Mouse (Mus musculus): ENCODE measurements around the gene Nav2.

Gene Nav2

DNA sequence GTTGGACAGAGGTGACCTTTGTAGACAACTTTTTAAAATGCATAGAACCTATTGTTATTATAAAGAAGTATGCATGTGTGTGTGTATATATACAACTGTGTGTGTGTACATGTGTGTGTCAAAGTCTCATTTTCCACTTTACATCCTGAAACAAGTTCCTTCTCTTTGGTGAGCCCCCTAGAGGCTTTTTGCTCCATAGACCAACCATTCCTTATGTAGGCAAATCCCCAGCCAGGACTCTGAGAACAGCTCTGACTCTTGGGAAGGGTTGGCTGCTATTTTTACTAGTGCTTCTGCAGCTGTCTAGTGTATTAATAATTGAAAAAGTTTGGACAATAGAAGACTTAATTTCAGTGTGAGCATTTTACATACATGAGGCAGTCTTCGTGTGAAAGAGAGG is 464.7 kb downstream of the Nav2 start:
- DNase-seq, result no peak

DNA sequence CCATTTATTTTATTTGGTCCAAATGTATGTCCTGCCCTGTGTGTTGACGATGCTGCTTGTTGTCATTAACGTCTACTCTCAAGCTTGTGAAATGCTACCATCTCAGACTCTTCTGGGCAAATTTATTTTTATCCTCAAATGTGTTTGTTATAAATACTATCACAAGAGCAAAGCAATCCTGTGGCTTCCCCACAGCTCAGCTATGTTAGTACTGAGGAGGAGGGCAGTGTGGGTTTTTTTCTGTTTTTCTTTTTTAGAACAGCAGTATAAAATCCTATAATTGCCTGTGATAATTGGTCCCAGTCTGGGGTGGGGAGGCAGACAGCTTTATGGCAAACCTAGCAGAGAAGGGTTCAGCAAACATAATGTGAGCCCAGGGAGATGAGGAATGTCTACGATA is 465.1 kb downstream of the Nav2 start:
- no peak for DNase-seq

DNA sequence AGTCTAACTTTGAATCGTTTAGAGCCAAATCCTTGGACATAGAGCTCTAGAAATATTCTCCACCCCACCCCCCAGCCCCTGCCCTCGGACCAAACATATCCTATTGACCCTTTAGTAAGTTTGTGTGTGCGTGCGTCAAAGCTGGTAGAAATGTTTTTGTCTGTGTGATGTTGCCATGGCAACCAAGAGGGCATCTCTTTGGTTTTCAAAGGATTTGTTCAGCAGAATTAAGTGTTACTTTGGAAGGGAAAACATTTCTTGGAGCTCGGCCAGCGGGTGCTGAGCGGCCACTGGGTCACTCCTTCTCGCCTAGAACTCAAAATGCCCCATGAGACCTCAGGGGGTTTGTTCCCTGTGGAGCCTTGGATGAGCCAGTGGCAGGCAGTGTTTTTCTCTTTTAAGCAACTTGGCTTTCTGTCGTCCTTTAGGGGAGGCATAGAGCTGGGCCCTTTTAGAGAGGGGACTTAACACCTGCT is 467.0 kb downstream of the Nav2 start:
- DNase-seq, result no peak

DNA sequence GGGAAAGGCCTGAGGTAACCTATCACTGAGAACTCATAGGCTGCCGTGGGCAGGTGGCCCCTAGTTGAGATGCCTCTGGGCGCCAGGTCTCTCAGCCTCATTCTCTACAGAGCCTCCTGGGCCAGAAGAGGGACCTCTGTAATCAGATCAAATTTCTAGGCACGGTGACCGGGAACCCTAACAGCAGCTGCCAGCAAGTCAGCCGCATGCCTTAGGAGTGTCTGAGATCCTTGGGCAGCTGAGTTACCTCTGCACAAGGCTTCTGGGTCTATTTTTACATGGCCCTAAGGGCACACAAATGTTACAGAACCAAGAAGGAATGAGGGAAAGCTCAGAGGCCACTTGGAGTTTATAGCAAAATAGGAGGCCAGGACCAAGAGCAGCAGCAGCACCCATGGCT is 470.1 kb downstream of the Nav2 start:
- DNase-seq, result no peak

DNA sequence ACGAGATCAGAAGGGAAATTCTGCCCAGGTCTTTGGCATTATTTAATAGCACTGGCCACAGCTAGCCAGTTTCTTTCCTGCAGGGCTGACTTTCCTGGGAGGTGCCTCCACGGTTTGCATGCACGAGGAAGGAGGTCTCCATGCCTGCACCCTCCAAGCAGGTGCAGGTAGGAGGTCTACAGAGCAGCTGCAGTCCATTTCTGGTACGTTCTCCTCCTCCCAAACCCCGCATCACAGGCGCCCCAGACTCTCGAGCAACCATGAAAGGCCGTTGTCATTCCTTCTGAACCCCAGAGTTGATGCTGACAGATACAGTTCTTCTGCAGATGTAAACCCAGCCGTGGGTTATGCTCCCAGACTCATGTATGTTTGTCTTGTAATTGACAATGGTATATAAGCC is 472.4 kb downstream of the Nav2 start:
- DNase-seq, result no peak

DNA sequence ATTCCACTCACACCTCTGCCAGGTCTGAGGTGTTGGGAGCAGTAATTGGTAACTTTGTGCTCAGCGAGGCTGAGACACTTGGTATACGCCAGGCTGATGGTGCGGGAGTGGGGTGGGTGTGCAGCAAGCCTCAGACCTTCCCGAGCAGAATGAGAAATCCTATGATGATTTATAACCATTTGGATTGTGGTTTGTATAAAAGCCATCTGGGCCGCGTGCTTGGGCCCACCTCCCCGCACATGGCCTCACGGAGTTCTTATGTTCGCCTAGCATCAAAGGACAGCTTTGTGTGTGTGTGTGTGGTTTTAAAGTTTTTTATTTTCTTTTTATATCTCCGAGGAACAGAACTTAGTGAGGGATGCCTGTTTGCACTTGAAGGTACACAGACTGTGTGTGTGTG is 474.4 kb downstream of the Nav2 start:
- no peak for DNase-seq

DNA sequence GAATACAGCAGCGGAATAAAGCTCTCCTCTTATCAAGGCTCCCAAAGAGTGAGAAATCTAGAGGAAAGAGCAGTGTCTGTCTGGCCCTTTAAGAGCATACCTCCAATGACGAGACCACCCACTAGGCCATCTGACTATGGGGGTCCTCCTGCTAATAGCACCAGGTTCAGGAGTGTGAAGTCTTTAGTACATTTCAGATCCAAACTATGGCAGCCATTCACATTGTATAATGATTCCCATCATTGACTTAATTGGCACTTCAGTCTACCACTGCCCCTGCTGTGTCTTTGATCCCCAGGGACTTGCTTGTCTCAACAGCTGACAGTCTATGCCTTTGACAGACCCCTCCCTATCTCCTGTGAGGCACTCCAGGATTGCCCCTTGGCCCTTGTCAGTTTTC is 479.6 kb downstream of the Nav2 start:
- DNase-seq, result no peak

DNA sequence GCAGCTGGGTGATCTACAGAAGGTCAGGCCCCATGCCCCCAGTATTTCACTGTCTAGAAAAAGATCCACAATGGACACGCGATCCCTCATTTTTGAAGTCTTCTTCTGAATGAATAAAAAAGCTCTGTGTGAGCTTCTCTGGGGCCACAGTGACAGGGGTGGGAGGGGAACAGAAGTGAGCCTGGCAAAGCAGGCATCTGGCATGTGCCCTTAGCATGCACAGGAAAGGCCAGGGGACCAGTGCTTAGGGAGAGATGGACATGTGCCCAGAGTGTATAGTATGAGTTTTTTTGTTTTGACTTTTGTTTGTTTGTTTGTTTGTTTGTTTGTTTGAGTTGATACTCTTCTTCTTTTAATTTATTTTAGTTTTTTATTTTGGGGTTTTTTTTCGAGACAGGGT is 481.8 kb downstream of the Nav2 start:
- DNase-seq, result no peak

DNA sequence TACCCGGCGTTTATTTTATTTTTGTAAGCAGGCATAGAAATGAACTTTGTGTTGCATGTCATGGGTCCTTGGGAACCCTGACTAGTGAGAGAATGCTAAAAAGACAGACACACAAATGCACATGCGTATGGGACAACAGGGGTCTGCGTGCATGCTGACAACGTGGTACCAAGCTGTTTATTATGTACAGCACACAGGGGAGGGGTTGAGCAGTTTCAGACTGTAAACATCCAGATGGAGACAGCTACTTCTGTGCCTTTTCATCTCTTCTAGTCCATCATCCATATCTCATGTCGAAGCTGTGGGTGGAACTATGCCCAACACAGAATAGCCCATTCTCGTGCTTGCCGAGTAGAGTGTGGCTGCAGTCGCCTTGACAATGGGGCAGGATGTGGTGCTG is 482.3 kb downstream of the Nav2 start:
- no peak for DNase-seq

DNA sequence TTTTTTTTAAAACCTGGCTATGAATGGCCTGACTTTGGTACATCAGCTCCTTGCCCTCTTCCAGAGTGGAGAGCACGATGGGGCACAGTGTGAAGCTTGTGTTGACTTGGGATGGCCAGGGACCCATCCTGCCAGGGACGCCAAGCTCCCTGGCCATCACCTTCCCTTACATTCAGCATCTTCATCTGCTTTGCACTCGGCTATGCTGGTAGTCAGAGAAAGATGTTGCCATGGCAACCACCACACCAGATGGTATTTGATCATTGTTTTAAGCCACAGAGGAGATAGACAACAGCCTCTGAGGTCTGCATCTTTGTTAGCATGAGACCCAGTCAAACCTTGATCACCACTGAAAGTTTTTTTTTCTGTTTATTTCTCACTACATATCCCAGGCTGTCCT is 483.7 kb downstream of the Nav2 start:
- DNase-seq, result peak; percentile 74

DNA sequence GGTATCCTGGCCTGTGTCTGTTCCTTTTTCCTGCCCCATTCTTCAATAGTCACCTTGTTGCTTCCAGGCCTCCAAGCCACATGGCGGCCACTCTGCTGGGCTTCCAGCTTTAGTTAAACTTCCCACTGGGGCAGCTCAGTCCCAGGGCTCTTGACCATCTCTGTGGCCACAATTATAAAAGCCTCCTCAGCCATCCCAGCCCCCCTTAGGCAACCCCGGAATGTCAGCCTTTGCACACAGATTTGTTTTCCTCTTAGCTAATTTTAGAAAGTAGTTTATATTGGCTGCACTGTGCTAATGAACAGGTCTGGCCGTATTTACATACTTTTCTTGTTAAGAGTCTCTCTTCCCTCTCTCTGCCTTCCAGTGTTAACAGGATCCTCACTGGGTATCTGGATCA is 484.3 kb downstream of the Nav2 start:
- no peak for DNase-seq

DNA sequence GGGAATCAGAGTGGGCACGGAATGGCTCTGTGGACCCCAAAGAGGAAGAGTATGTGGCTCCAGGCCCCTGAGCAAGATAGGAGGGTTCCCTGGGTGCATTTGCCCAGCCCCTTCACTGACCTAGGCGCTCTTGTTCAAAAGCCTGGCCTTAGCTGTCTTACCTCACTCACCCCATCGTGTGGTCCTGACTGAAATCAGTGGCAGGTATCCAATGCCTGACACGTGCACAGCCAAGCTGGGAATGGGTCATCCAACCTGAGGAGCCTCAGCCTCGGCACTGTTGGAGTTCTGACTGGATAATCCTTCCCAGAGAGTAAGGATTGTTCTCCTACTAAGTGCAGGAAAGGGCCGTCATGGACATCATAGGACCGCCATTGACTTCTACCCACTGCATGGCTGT is 485.3 kb downstream of the Nav2 start:
- DNase-seq, result no peak

DNA sequence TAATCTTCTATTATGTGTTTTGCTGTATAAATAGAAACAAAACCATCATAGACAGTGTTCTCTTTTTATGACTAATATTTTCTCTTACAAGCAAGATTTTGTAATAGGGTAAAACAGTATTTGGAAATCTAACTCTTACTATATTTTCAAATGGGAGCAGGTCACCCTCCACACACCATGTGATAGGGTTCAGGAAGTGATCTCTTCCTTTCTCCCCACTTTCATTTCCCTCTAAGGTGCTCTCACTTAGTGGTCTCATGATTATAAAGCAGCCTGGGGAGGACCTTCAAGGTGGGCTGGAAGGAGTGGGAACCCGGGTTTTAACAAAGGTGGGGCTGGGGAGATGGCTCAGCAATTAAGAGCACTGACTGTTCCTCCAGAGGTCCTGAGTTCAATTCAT is 487.7 kb downstream of the Nav2 start:
- no peak for DNase-seq

DNA sequence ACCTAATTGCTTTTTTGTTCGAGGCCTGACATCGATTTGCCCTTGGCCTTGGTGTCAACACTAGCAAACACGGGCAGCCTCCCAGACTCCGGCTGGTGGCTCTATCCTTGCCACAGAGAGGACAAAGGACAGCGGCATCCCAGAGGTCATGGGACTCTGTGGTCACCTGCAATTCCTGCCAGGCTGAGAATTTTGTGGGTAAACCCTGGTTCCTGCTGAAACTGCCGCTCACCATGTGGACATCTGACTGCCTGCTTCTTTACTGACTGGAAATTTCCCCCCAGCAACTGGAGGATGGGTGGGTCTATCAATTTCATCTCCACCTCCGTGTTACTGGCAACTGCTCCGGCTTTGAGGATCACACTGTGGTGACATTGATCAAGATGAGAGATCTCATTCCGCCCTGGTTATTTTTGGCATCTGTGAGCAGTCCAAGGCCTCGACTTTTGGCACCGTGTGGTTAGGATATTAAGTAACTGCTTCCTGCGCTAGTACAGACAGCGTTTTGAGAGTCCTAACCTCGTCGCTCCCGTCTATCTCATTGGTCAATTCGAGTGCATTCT is 489.0 kb downstream of the Nav2 start:
- no peak for DNase-seq

DNA sequence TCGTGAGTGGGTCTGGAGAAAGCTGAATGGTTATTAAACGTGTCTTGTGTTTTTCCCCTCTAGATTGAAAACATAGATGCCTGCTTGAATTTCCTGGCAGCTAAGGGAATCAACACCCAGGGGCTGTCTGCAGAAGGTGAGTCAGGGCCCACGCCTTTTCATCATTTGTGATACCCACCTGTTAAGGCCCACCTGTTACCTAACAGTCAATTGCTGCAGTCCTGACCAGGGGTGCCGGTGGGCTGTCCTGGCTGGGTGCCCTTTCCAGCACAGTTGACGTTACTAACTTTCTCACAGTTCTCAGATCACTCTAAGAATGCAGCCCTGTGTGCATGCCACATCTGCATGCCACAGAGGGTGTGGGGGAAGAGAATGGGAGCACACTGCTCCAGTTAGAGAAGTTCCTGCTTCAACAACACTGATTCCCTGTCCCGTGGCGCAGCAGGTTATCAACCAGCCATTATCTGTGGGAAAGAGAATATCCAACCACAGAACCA is 489.6 kb downstream of the Nav2 start:
- no peak for DNase-seq

DNA sequence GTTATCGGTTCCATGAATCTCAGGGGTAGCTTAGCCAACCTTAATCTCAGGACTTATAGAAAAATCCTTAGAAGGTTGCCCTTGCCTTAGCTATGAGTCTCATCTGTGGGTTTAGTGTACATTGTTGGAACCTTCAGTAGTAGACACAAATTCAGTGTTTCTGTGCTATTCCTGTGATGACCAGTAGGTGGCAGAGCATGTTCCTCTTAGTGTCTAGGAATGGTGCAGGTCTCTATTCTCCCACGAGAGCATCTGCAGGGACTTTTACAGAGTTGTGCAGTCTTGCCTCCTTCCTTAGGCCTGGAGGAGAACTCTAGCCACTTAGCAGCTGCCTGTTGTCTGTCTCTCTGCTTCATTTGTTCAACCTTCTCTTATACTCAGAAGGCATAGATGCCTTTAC is 490.8 kb downstream of the Nav2 start:
- peak; percentile 72 for DNase-seq

DNA sequence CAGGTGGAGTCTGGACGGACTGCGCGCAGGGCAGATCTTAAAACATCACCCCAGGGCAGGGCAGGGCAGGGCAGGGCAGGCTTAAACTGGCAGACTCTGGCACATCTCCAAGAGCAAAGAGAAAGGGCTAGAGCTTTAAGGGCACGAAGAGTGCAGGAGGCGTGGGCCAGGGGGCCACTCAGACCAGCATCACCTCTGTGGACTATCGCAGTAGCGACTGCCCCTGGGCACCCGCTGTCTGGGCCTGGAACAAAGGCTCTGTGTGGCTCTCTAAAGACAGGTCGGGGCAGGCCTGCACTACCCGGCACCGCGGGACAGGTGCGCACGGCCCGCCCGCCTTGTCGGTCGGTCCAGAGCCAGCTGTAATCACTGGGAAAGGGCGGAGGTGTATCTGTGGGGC is 491.9 kb downstream of the Nav2 start:
- DNase-seq, result no peak

DNA sequence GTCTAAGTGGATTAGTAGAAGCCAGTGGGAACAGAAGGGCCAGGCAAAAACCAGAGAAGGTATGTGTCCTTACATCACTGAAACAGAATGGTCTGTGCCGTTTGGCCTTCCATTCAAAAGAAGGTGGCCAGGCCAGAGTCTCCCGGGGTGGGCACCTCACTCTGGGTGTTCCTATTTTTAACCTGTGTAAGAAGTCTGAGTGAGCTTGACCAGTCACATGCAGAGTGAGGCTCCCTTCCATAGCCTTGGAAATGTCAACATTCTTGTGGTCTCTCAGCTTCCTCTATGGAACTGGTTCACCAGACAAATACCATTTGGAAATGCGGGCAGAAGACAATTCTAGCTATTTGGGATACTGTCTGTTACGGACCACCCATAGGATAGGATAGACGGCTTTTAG is 494.0 kb downstream of the Nav2 start:
- DNase-seq, result no peak

DNA sequence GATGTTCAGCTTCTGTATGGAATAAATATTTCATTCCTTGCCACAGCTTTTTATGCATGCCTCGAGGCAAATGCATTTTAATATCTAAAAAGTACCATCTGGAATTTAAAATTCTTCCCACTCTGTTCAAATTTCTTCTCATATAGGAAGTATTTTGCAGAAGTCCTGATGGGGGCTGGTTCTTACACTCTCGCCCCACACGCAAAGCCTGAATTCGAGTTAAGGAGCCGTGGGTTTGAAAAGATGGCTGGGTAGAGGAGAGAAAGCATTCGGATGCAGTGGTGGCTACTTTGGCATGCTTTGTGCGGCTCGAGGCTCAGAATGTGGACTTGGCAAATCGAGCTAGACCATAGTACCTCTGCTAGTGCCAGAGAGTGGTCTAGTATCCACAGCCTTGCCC is 499.2 kb downstream of the Nav2 start:
- no peak for DNase-seq

DNA sequence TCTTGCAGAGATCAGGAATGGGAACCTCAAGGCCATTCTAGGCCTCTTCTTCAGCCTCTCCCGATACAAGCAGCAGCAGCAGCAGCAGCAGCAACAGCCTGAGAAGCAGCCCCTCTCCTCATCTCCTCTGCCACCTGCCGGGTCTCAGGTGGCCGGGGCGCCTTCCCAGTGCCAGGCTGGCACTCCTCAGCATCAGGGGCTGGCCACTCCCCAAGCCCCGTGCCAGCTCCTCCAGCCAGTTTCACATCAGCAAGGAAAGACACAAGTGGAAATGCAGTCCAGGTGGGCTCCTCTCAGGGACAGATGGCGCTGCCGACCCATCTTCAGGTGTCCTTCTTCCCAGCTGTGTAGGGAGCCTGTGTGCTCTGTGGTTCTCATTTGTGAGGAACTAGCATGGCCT is 500.1 kb downstream of the Nav2 start:
- DNase-seq, result no peak

DNA sequence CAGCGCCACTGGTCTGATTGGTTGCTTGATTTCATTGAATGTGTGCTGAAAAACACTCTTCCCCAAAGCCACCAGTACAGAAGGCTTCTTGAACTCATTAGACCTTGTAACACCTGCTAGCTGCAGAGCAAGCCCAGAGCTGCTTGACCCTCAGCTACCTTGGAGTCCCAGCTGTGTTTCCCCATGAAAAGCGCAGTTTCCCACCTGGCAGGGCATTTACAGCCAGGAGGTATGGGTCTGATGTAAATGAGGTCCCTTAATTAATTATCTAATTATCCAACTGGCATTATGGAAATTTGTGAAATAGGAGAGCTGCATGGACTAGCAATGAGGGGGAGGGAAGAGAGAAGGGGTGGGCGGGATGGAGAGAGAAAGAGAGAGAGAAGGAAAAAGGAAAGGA is 500.7 kb downstream of the Nav2 start:
- no peak for DNase-seq

DNA sequence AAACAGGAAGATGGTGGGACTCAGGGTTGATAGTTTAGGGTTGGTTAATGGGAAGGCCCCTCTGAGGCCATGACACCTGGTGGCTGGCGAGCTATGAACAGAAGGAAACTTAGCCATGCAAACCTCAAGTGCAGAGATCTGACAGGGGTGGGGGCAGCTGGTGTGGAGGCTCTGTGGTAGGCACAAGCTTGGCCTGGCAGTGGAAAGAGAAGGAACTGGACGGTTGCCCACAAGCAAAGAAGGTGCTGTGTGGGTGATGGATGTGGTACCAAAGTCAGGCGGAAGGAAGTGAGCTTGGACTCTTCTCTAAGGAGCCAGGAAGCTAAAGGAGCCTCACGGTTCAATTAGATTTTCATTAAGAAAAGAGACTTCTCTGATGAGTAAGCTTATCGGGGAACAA is 501.7 kb downstream of the Nav2 start:
- DNase-seq, result peak; percentile 67

DNA sequence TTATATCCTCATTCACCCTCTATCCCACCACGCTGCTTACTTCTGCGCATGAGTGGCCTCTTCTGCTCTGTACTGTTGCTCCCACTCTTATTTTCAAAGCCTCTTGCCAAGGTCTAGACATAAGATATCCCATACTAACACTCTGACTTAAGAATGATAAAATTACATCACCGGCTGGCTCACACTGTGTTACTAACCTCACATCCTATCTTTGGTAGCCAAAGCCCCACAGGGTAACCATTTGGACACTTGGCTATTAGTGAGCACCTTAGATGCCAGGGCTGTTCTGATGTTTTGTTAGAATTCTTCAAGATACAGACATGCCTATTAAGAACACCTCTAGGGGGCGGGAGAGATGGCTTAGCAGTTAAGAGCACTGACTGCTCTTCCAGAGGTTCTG is 502.4 kb downstream of the Nav2 start:
- DNase-seq, result no peak

DNA sequence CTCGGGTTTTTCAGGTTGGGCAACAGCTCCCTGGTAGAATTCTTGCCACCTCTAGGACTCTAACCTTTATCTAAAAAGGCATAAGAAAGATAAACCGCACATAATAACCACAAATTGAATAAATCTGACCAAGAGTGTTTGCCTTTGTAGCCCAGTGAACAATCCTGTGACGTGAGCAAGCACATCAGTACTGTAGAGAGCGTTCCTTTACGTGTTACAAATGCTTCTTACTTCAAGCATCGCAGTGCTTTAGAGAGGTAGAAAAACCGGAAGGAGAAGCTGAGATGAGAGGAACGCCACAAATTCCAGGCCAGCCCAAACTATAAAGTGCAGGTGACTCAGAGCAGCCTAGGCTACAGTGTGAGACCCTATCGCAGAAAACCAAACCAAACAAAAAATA is 503.3 kb downstream of the Nav2 start:
- DNase-seq, result no peak

DNA sequence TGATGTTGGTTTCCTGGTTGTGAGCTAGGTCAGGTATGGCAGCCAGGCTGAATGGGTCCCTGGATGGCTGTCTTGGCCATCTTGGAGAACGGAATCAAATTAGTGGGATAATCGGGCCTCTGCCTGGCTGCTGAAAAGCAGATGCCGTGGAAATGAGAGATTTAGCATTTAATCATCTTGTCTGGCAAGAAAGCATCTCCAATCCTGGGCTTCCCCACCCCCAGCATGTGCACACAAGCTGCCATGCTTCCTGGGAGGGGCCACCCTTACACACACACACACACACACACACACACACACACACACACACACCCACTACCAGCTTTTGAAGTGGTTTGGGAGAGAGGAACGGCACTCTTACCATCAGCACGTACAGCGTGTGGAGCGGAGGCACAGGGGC is 506.6 kb downstream of the Nav2 start:
- DNase-seq, result no peak

DNA sequence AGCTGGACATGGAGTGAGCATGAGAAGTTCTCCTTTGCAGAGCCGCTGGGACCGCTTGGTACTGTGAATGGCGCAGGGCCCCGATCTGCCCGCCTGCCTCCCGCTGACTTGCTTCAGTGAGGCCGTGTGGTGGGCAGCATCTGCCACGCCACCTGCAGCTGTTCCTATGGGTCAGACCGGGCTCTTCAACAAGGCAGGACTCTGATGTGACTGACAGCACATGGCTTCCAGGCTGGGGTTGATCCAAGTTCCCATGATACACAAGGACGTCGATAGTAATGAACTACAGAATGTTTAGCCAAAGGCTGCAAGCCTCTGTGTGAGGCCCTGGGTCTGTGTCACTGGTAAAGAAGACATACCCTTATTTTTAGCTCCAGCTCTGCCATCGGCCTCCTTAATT is 507.2 kb downstream of the Nav2 start:
- no peak for DNase-seq
